Mouse (Mus musculus): ENCODE measurements at regions not wholly inside any gene's neighbourhood (a gene's known extent, or its start where the extent isn't known, plus 50 kb on each side); places are given as distances from the start of the nearest gene placed in this dataset.
"Not testable (repeated sequence)": the region's sequence is repeated elsewhere in the genome, so short reads cannot be mapped to it uniquely, and the experiment has no call there.

DNA sequence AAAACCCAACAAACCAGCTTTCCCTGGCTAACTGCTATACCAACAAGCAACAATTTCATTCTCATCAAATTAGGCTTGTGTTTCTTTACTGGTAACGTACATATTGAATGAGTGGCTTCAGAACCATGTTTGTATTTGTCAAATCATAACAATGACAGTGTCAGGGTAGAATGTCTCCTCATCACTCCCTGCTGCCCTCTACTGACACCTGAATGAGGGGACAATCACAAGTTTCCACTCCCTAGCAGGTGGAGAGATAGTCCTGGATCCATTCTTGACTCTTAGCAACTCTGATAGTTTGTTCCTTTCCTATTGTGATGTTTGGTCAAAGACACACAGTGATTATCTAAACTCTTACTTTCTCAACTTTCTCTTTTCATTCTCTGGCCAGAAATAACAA lies 140.4 kb upstream of the Fam3c start:
- no peaks in the 10 kb centered on the region for H3K27me3 ChIP-seq (ENCODE audit: control insufficient read depth, insufficient read depth, low read length, poor library complexity, severe bottlenecking)
- no peak overlapping the region for H3K27ac ChIP-seq (ENCODE audit: insufficient read depth, low read length)
- no peaks in the 10 kb centered on the region for H3K9me3 ChIP-seq (replicated peaks; ENCODE audit: control insufficient read depth, insufficient read depth, low read length, poor library complexity, severe bottlenecking)
- no peak overlapping the region for H3K9ac ChIP-seq (ENCODE audit: low read depth, poor library complexity, severe bottlenecking)
- H3K4me1 ChIP-seq (ENCODE audit: control insufficient read depth, insufficient read depth, low read length): no peaks in the 10 kb centered on the region
- TF ChIP-seq EP300 (IDR thresholded peaks at IDR 0.05; ENCODE audit: insufficient read depth, low read depth, low read length) (no peak), CTCF (IDR thresholded peaks at IDR 0.05; ENCODE audit: low read depth, low read length) (no peak), POLR2A (IDR thresholded peaks at IDR 0.05; ENCODE audit: insufficient read depth, low read length) (no peak)
- H3K36me3 ChIP-seq (ENCODE audit: control insufficient read depth, insufficient read depth, low read length, poor library complexity, severe bottlenecking): no peaks in the 10 kb centered on the region
- H3K4me3 ChIP-seq (ENCODE audit: low read depth, low read length): no peak overlapping the region

GRCm38 (mm10) chr6:22493632-22494260 lies 137.7 kb upstream of the Fam3c start:
- Histone ChIP-seq H3K9me3 (replicated peaks; ENCODE audit: control insufficient read depth, insufficient read depth, low read length, poor library complexity, severe bottlenecking) (no peaks in the 10 kb centered on the region), H3K4me3 (ENCODE audit: low read depth, low read length) (no peak overlapping the region), H3K36me3 (ENCODE audit: control insufficient read depth, insufficient read depth, low read length, poor library complexity, severe bottlenecking) (no peaks in the 10 kb centered on the region), H3K27me3 (ENCODE audit: control insufficient read depth, insufficient read depth, low read length, poor library complexity, severe bottlenecking) (no peaks in the 10 kb centered on the region), H3K27ac (ENCODE audit: insufficient read depth, low read length) (no peak overlapping the region), H3K4me1 (ENCODE audit: control insufficient read depth, insufficient read depth, low read length) (no peaks in the 10 kb centered on the region), H3K9ac (ENCODE audit: low read depth, poor library complexity, severe bottlenecking) (no peak overlapping the region)
- no peak for TF ChIP-seq CTCF (IDR thresholded peaks at IDR 0.05; ENCODE audit: low read depth, low read length)

DNA sequence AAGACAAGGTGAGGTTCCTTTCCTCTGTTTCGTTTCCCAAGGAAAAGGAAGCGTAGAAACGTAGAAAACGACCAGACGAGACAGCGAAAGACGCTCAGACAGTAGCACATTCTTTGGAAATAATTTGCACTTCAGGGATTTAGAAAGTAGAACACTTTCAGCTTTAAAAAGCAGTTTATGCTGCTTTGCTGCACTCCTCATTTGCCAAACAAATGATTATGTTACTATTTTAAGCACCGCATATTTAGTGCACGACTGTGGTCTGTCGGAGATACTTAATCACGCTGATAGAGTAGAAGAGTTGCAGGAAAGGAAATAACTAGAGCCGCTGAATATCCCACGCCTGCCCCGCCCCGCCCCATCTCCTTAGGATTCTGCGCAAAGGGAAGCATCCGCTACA lies 136.9 kb upstream of the Fam3c start:
- Histone ChIP-seq H3K36me3 (ENCODE audit: control insufficient read depth, insufficient read depth, low read length, poor library complexity, severe bottlenecking) (no peaks in the 10 kb centered on the region), H3K4me3 (ENCODE audit: low read depth, low read length) (no peak overlapping the region), H3K27me3 (ENCODE audit: control insufficient read depth, insufficient read depth, low read length, poor library complexity, severe bottlenecking) (no peaks in the 10 kb centered on the region), H3K9ac (ENCODE audit: low read depth, poor library complexity, severe bottlenecking) (no peak overlapping the region), H3K4me1 (ENCODE audit: control insufficient read depth, insufficient read depth, low read length) (no peaks in the 10 kb centered on the region), H3K9me3 (replicated peaks; ENCODE audit: control insufficient read depth, insufficient read depth, low read length, poor library complexity, severe bottlenecking) (no peaks in the 10 kb centered on the region; the same call in 1 of the 2 replicates), H3K27ac (ENCODE audit: insufficient read depth, low read length) (no peak overlapping the region)
- TF ChIP-seq POLR2A (IDR thresholded peaks at IDR 0.05; ENCODE audit: insufficient read depth, low read length) (no peak), CTCF (IDR thresholded peaks at IDR 0.05; ENCODE audit: low read depth, low read length) (no peak), EP300 (IDR thresholded peaks at IDR 0.05; ENCODE audit: insufficient read depth, low read depth, low read length) (no peak)

DNA sequence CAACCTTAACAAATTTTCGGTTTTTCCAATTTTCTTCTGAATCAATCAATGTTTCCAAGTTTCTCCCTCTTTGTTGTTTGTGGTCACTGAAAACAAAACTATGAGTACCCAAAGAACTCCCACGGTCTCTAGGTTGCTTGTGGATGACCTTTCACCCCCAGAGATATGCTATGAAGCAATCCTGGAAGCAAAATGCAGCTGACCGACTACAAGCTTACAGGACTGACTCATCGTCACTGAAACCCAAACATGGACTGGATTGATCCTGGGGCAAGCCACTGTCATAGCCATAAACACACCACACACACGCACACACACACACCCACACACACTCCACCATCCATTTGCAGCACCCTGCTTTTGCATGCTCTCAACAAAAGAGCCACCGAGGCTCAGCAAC lies 134.7 kb upstream of the Fam3c start:
- H3K9ac ChIP-seq (ENCODE audit: low read depth, poor library complexity, severe bottlenecking): no peak overlapping the region
- H3K4me3 ChIP-seq (ENCODE audit: low read depth, low read length): no peak overlapping the region
- no peak overlapping the region for H3K27ac ChIP-seq (ENCODE audit: insufficient read depth, low read length)
- H3K27me3 ChIP-seq (ENCODE audit: control insufficient read depth, insufficient read depth, low read length, poor library complexity, severe bottlenecking): no peaks in the 10 kb centered on the region
- no peaks in the 10 kb centered on the region; the same call in 1 of the 2 replicates for H3K9me3 ChIP-seq (replicated peaks; ENCODE audit: control insufficient read depth, insufficient read depth, low read length, poor library complexity, severe bottlenecking)
- no peaks in the 10 kb centered on the region for H3K4me1 ChIP-seq (ENCODE audit: control insufficient read depth, insufficient read depth, low read length)
- H3K36me3 ChIP-seq (ENCODE audit: control insufficient read depth, insufficient read depth, low read length, poor library complexity, severe bottlenecking): no peaks in the 10 kb centered on the region
- TF ChIP-seq CTCF (IDR thresholded peaks at IDR 0.05; ENCODE audit: low read depth, low read length): no peak
- TF ChIP-seq POLR2A (IDR thresholded peaks at IDR 0.05; ENCODE audit: insufficient read depth, low read length): no peak
- TF ChIP-seq EP300 (IDR thresholded peaks at IDR 0.05; ENCODE audit: insufficient read depth, low read depth, low read length): no peak

DNA sequence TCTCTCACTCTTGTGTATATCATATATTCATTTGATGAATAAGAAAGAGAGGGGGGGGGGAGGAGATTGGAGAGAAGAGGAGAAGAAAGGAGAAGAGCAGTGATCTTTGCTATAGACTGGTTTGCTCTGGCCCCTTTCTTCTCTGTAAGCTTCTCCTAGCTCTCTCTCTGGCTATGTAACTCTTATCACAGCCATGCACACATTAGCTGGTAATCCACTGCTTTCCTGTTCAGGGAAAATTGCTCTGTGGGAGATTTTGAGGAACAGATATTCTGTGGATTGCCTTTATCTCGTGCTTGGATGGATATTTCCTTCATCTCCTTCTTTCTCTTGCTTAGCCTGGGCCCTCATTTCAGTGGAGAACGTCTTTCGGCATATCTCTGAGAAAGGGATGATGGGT lies 131.4 kb upstream of the Fam3c start:
- Histone ChIP-seq H3K27me3 (ENCODE audit: control insufficient read depth, insufficient read depth, low read length, poor library complexity, severe bottlenecking) (no peaks in the 10 kb centered on the region), H3K4me1 (ENCODE audit: control insufficient read depth, insufficient read depth, low read length) (no peaks in the 10 kb centered on the region), H3K4me3 (ENCODE audit: low read depth, low read length) (no peak overlapping the region), H3K9ac (ENCODE audit: low read depth, poor library complexity, severe bottlenecking) (no peak overlapping the region), H3K36me3 (ENCODE audit: control insufficient read depth, insufficient read depth, low read length, poor library complexity, severe bottlenecking) (no peaks in the 10 kb centered on the region), H3K9me3 (replicated peaks; ENCODE audit: control insufficient read depth, insufficient read depth, low read length, poor library complexity, severe bottlenecking) (no peaks in the 10 kb centered on the region; the same call in 1 of the 2 replicates), H3K27ac (ENCODE audit: insufficient read depth, low read length) (no peak overlapping the region)
- no peak for TF ChIP-seq CTCF (IDR thresholded peaks at IDR 0.05; ENCODE audit: low read depth, low read length)
- TF ChIP-seq EP300 (IDR thresholded peaks at IDR 0.05; ENCODE audit: insufficient read depth, low read depth, low read length): no peak
- no peak for TF ChIP-seq POLR2A (IDR thresholded peaks at IDR 0.05; ENCODE audit: insufficient read depth, low read length)

- TF ChIP-seq POLR2A (IDR thresholded peaks at IDR 0.05; ENCODE audit: insufficient read depth, low read length): no peak
- no peak for TF ChIP-seq CTCF (IDR thresholded peaks at IDR 0.05; ENCODE audit: low read depth, low read length)
- TF ChIP-seq EP300 (IDR thresholded peaks at IDR 0.05; ENCODE audit: insufficient read depth, low read depth, low read length): no peak
- no peaks in the 10 kb centered on the region for H3K4me1 ChIP-seq (ENCODE audit: control insufficient read depth, insufficient read depth, low read length)
Observed at GRCm38 (mm10) chr6:22485828-22486518, 129.9 kb upstream of the Fam3c start.

GRCm38 (mm10) chr6:22482257-22482656 lies 126.2 kb upstream of the Fam3c start:
- not testable (repeated sequence) for H3K9me3 ChIP-seq (replicated peaks; ENCODE audit: control insufficient read depth, insufficient read depth, low read length, poor library complexity, severe bottlenecking); H3K9ac ChIP-seq (ENCODE audit: low read depth, poor library complexity, severe bottlenecking); H3K27ac ChIP-seq (ENCODE audit: insufficient read depth, low read length); H3K36me3 ChIP-seq (ENCODE audit: control insufficient read depth, insufficient read depth, low read length, poor library complexity, severe bottlenecking); H3K4me3 ChIP-seq (ENCODE audit: low read depth, low read length); H3K4me1 ChIP-seq (ENCODE audit: control insufficient read depth, insufficient read depth, low read length); H3K27me3 ChIP-seq (ENCODE audit: control insufficient read depth, insufficient read depth, low read length, poor library complexity, severe bottlenecking)

More at GRCm38 (mm10) chr6:22485828-22486518, 129.9 kb upstream of the Fam3c start:
- Histone ChIP-seq H3K9ac (ENCODE audit: low read depth, poor library complexity, severe bottlenecking) (no peak overlapping the region), H3K9me3 (replicated peaks; ENCODE audit: control insufficient read depth, insufficient read depth, low read length, poor library complexity, severe bottlenecking) (no peaks in the 10 kb centered on the region; the same call in 1 of the 2 replicates), H3K4me3 (ENCODE audit: low read depth, low read length) (no peak overlapping the region), H3K27me3 (ENCODE audit: control insufficient read depth, insufficient read depth, low read length, poor library complexity, severe bottlenecking) (no peaks in the 10 kb centered on the region), H3K27ac (ENCODE audit: insufficient read depth, low read length) (no peak overlapping the region), H3K36me3 (ENCODE audit: control insufficient read depth, insufficient read depth, low read length, poor library complexity, severe bottlenecking) (no peaks in the 10 kb centered on the region)

All from ES-Bruce4 (cell line).